Mouse (Mus musculus) embryonic stem cell, embryonic (primary cell): ENCODE results near the gene Samd1.
"Not testable (repeated sequence)": the region's sequence is repeated elsewhere in the genome, so short reads cannot be mapped to it uniquely, and the experiment has no call there.

Experiments
- CTCF ChIA-PET, 4 experiments: fragments of 300-600 bp in 2 of 4; fragments of 350-600 bp in 2 of 4; sonication (Branson Sonifier 250); formaldehyde crosslinking; loops; one replicate each; lab custom pipeline; 2022; ENCODE audit warnings: inconsistent platforms in 2 of 4; lab: Charles Lee
- POLR2A ChIA-PET, 4 experiments: fragments of 300-600 bp in 2 of 4; fragments of 350-600 bp in 2 of 4; sonication (Branson Sonifier 250); formaldehyde crosslinking; loops; one replicate each; lab custom pipeline; 2022; ENCODE audit warnings: antibody characterized with exemption in 4 of 4, inconsistent platforms in 1 of 4; lab: Charles Lee

The Samd1 gene

GRCm38 (mm10) chr8:83976101-83976630, 21.3 kb upstream of the Samd1 start:
- ChIA-PET POLR2A (interaction anchor here (0.6 to 2.9 kb wide), 8 partner anchors 11 to 1061 kb away, joined by 3 to 11 read pairs (median 3); partner anchors contain the start of genes Asf1b (in 3 of the 4), Gm10644 (in 3 of the 4), 1700067K01Rik (in 1 of the 4) and Tnpo2 (in 1 of the 4)), CTCF (interaction anchor here in 2 of 4 experiments (0.6 to 4.4 kb wide), 4 partner anchors 21 to 179 kb away, joined by 3 to 21 read pairs (median 6); partner anchors contain the start of genes 1700067K01Rik (in 1 of the 2), Asf1b (in 1 of the 2) and Gm10644 (in 1 of the 2))

- ChIA-PET CTCF (interaction anchor here in 3 of 4 experiments (0.6 to 4.4 kb wide), 6 partner anchors 11 to 194 kb away, joined by 3 to 21 read pairs (median 4); partner anchors contain the start of genes 1700067K01Rik (in 1 of the 3), Asf1b (in 1 of the 3) and Gm10644 (in 1 of the 3)), POLR2A (interaction anchor here in 3 of 4 experiments (1.0 to 2.9 kb wide), 6 partner anchors 10 to 22 kb away, joined by 3 to 11 read pairs (median 4); partner anchors contain the start of genes Asf1b (in 3 of the 3) and Gm10644 (in 3 of the 3))
Measured at GRCm38 (mm10) chr8:83976779-83977350, 20.6 kb upstream of the Samd1 start.

GRCm38 (mm10) chr8:83977646-83978045, 19.8 kb upstream of the Samd1 start:
- ChIA-PET POLR2A (interaction anchor here in 3 of 4 experiments (0.5 to 2.9 kb wide), 7 partner anchors 10 to 237 kb away, joined by 3 to 11 read pairs (median 3); partner anchors contain the start of genes Asf1b (in 3 of the 3), Gm10644 (in 3 of the 3), 1700067K01Rik (in 1 of the 3) and Adgre5 (in 1 of the 3)), CTCF (interaction anchor here in 3 of 4 experiments (0.6 to 4.4 kb wide), 5 partner anchors 11 to 195 kb away, joined by 3 to 21 read pairs (median 4); partner anchors contain the start of genes 1700067K01Rik (in 1 of the 3), Asf1b (in 1 of the 3) and Gm10644 (in 1 of the 3))

- POLR2A ChIA-PET, result interaction anchor here in 3 of 4 experiments (0.5 to 2.9 kb wide), 7 partner anchors 9 to 237 kb away, joined by 3 to 11 read pairs (median 3); partner anchors contain the start of genes Asf1b (in 3 of the 3), Gm10644 (in 3 of the 3), 1700067K01Rik (in 1 of the 3) and Adgre5 (in 1 of the 3)
- CTCF ChIA-PET, result interaction anchor here in 2 of 4 experiments (1.1 to 4.4 kb wide), 3 partner anchors 10 to 46 kb away, joined by 4 to 21 read pairs (median 4); partner anchors contain the start of genes Asf1b (in 1 of the 2) and Gm10644 (in 1 of the 2)
Measured at GRCm38 (mm10) chr8:83978200-83978599, 19.3 kb upstream of the Samd1 start.

- ChIA-PET POLR2A (interaction anchor here in 2 of 4 experiments (1.1 to 1.6 kb wide), 2 partner anchors 20 to 25 kb away, joined by 3 to 4 read pairs; partner anchors contain the start of genes Asf1b (in 1 of the 2) and Gm10644 (in 1 of the 2)), CTCF (interaction anchor here in 2 of 4 experiments (1.0 to 2.0 kb wide), 3 partner anchors 25 to 44 kb away, joined by 3 to 6 read pairs (median 3); partner anchors contain the start of genes Asf1b (in 2 of the 2) and Gm10644 (in 2 of the 2))
Measured at GRCm38 (mm10) chr8:83980250-83980649, 17.2 kb upstream of the Samd1 start.

GRCm38 (mm10) chr8:83980845-83981244, 16.6 kb upstream of the Samd1 start:
- POLR2A ChIA-PET, result interaction anchor here in 2 of 4 experiments (1.1 to 1.6 kb wide), 2 partner anchors 19 to 26 kb away, joined by 3 to 4 read pairs; partner anchors contain the start of genes Asf1b (in 1 of the 2) and Gm10644 (in 1 of the 2)

GRCm38 (mm10) chr8:83981533-83981932, 15.9 kb upstream of the Samd1 start:
- ChIA-PET CTCF (interaction anchor here in 2 of 4 experiments (0.5 to 1.0 kb wide), 2 partner anchors 8 to 26 kb away, joined by 3 to 6 read pairs; partner anchors contain the start of genes Asf1b (in 1 of the 2) and Gm10644 (in 1 of the 2)), POLR2A (no interaction called here)

More at GRCm38 (mm10) chr8:83980845-83981244, 16.6 kb upstream of the Samd1 start:
- CTCF ChIA-PET, result interaction anchor here in 3 of 4 experiments (0.5 to 2.0 kb wide), 4 partner anchors 9 to 44 kb away, joined by 3 to 6 read pairs (median 4); partner anchors contain the start of genes Asf1b (in 2 of the 3) and Gm10644 (in 2 of the 3)

GRCm38 (mm10) chr8:83982449-83982848, 15.0 kb upstream of the Samd1 start:
- CTCF ChIA-PET, result no interaction called here
- POLR2A ChIA-PET, result no interaction called here

- CTCF ChIA-PET, POLR2A ChIA-PET: not testable (repeated sequence)
Measured at GRCm38 (mm10) chr8:83983222-83983621, 14.2 kb upstream of the Samd1 start.

GRCm38 (mm10) chr8:83989243-83989642, 8.2 kb upstream of the Samd1 start:
- POLR2A ChIA-PET, result interaction anchor here in 3 of 4 experiments (0.6 to 3.9 kb wide), 7 partner anchors 10 to 85 kb away, joined by 3 to 17 read pairs (median 3); partner anchors contain the start of genes 1700067K01Rik (in 1 of the 3), Asf1b (in 1 of the 3) and Gm10644 (in 1 of the 3)
- CTCF ChIA-PET, result interaction anchor here in 3 of 4 experiments (0.6 to 1.9 kb wide), 5 partner anchors 8 to 95 kb away, joined by 3 to 6 read pairs (median 4); partner anchors contain the start of gene Asf1b (in 1 of the 3)

- CTCF ChIA-PET, result no interaction called here
- POLR2A ChIA-PET, result no interaction called here
Measured at GRCm38 (mm10) chr8:83990170-83990569, 7.3 kb upstream of the Samd1 start.

- CTCF ChIA-PET, result no interaction called here
- POLR2A ChIA-PET, result no interaction called here
Measured at GRCm38 (mm10) chr8:83992488-83992887, 5.0 kb upstream of the Samd1 start.

- CTCF ChIA-PET, result interaction anchor here in 1 of 4 experiments (0.5 kb wide), 1 partner anchor 24 kb away, joined by 3 read pairs; no protein-coding TSS in a partner anchor
- POLR2A ChIA-PET, result interaction anchor here in 2 of 4 experiments (0.7 to 1.8 kb wide), 5 partner anchors 9 to 504 kb away, joined by 3 to 7 read pairs (median 4); partner anchors contain the start of genes Asf1b (in 2 of the 2) and Gm10644 (in 2 of the 2)
Measured at GRCm38 (mm10) chr8:83994030-83994429, 3.4 kb upstream of the Samd1 start.

GRCm38 (mm10) chr8:83995973-83996372, 1.5 kb upstream of the Samd1 start:
- ChIA-PET CTCF (no interaction called here), POLR2A (interaction anchor here in 3 of 4 experiments (0.7 to 3.3 kb wide), 4 partner anchors 13 to 281 kb away, joined by 3 to 20 read pairs (median 4); partner anchors contain the start of genes Ddx39 (in 2 of the 3), Asf1b (in 1 of the 3) and Gm10644 (in 1 of the 3))

- CTCF ChIA-PET, result interaction anchor here in 2 of 4 experiments (0.6 to 1.8 kb wide), 7 partner anchors 11 to 542 kb away, joined by 3 to 14 read pairs (median 5); partner anchors contain the start of genes Asf1b (in 2 of the 2) and Gm10644 (in 2 of the 2)
- POLR2A ChIA-PET, result interaction anchor here in 3 of 4 experiments (0.6 to 3.3 kb wide), 11 partner anchors 9 to 282 kb away, joined by 3 to 20 read pairs (median 3); partner anchors contain the start of genes Asf1b (in 1 of the 3), Ddx39 (in 1 of the 3), Gm10644 (in 1 of the 3) and Rfx1 (in 1 of the 3)
Measured at GRCm38 (mm10) chr8:83996567-83997505, 636 bp upstream of the Samd1 start.
